Mouse (Mus musculus) cerebellum, adult (tissue): Measurements from ENCODE around the gene F2rl3.

Experiments used
- ATAC-seq: cut with Nextera tagmentation; 2 replicates; pipeline ENCODE4 v1.9.2; 2017; ENCODE audit warnings: mild to moderate bottlenecking, moderate library complexity, mixed read lengths; ENCODE audit not compliant: insufficient number of reproducible peaks, low FRiP score, low TSS enrichment

The F2rl3 gene

DNA sequence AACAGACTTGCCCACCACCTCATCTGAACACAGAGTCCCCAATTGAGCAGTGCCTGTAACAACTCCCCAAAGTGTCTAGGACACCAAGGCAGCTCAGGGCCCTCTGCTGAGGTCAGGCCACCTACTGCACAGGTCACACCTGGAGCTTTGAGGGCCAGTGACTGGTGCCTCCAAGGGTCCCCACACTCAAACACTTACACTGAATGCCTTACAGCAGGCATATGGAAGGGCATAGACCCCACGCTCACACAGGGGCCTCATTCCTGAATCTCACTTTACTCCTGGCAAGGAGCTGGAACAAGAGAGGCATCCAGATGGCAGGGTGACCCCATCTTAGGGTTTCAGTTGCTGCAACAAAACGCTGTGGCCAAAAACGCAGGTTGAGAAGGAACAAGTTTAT lies 1.5 kb upstream of the F2rl3 start:
- no peak for ATAC-seq

DNA sequence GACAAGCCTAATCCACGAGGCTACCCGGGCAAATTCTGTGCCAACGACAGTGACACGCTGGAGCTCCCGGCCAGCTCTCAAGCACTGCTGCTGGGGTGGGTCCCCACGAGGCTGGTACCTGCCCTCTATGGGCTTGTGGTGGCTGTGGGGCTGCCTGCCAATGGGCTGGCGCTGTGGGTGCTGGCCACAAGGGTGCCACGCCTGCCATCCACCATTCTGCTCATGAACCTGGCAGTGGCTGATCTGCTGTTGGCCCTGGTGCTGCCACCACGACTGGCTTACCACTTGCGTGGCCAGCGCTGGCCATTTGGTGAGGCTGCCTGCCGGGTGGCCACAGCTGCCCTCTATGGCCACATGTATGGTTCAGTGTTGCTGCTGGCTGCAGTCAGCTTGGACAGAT lies 626 bp downstream of the F2rl3 start:
- ATAC-seq: no peak

DNA sequence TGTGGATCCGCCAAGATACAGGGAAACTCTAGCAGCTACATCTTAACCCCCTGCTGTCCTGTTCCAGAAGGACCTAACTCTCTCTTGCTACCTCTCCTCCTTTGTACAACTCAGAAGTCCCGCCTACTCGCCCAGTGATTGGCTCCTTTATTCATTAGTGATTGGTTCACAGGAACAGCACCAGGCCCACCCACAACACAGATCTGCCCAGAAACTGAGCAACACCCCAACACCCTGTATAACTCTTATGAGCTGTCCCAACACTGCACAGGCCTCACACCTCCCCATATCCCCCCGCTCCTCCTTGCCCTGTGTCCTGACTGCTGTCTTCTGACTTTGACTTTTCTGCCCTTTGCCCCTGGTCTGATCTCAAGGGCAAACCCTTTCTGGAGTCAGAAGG lies 4.0 kb downstream of the F2rl3 start:
- ATAC-seq: no peak

DNA sequence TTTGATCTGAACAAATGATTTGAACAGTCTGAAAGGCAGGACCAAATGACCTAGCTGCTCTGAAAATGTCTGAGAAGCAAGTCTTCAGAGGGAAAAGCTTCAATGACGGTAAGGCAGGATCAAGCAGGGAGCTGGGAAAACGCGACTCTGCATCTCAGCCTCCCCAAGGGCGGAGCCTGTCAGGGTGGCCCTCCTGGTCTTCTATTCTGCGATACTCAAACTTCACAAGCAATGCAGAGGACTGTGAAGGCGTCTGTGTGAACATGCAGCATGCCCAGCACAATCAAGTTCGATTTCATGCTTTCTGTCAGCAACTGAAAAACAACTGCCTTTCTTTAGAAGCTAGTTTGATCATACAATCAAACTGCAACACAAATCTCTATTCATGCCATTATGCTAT lies 5.1 kb downstream of the F2rl3 start:
- no peak for ATAC-seq

DNA sequence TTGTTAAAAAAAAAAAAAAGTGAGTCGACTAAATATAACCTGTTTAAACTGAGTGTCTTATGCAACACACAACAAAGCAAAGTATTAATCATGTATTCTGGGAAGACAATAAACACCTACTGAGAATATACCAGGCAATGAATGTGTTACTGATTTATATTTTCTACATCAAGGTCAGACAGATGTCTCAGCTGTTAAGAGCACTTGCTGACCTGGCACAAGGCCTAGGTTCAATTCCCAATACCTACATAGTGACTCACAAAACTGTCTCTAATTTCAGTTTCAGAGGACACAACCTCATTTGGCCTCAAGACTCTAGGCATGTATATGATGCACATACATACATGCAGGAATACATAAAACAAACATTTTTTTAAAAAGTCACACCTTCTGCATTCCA lies 16.1 kb downstream of the F2rl3 start:
- no peak for ATAC-seq

DNA sequence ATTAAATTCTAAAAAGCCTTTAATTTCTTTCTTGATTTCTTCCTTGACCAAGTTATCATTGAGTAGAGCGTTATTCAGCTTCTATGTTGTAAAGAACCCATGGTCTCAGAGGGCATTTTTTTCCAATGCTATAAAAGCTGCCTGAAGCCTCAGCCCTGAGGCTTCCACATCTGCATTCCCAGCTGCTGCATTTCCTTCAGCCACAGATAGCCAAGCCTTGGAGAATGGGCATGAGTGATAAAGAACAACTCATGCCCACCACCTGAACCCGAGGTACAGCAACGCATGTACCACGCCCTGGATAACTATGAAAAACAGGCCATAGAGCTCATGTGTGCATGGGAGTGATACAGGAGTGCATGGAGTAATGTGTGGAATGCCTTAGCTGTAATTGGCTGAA lies 19.0 kb downstream of the F2rl3 start:
- no peak for ATAC-seq

DNA sequence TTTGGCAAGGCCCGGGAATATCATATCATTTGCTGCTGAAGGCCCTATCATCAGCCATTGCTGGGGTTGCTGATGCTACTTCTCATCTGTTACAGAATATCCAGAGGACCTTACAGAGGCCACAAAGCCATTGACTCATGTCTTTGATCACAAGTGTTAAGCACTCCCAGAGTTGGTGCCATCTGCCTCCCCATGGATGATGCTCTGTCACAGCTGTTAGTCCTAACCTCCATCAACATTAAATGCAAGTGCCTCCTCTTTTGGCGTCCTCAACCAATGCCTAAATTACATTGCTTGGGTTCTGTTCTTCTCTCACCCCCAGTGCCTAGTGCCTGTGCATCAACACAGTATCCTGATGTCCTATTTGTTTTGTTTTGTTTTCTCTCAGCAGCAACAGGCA lies 39.9 kb downstream of the F2rl3 start:
- ATAC-seq: no peak

DNA sequence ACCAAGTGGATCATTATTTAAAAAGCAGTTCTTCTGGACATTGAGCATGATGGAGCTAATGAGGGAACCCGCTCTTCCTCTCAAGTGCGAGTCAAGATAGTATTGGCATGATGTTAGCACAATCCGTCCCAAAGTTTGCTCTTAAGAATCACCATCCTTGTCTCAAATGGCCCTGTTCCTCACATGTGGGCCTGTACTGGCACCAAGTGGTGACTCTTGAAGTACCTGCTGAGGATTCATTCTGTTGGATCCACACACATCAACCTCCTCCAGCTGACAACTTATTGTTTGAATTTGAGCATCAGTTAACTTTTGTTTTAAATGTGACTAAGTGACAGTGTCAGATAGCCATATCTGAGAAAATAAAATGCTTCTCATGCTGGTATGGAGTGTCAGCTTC lies 51.0 kb downstream of the F2rl3 start:
- ATAC-seq: no peak
